Mouse (Mus musculus): ENCODE data around the gene Kirrel3. TPM values are rescaled to one million over a fixed set of nuclear protein-coding genes. Genes with fewer than 3 reads are reported as not detected.

The Kirrel3 gene
- 49.7 and 50.5 TPM in 2 replicates for polyA plus RNA-seq (2015; fragmentation: Nextera tagmentation; extraction: Ambion mirVana)

GRCm38 (mm10) chr9:34485759-34486431 lies at the start of gene Kirrel3:
Kirrel3 (plus strand) TSS chr9:34485894.
- WGBS = under 1% methylated on average over 35 of the region's 35 CpGs
- H3K4me2 ChIP-seq = peak within 1 kb of the TSS; percentile 74
- no peaks in the 10 kb centered on the region for H3K9me3 ChIP-seq
- peaks cover 13% of the 10 kb centered on the region; the same call in 1 of the 2 replicates for H3K27me3 ChIP-seq (replicated peaks)
- peak; percentile 75 for ATAC-seq (replicated peaks)
- peak within 1 kb of the TSS; percentile 83 for H3K27ac ChIP-seq
- peak within 1 kb of the TSS; percentile 57 for H3K4me3 ChIP-seq
- H3K4me1 ChIP-seq = peaks cover 47% of the 10 kb centered on the region
- H3K36me3 ChIP-seq (replicated peaks) = no peaks in the 10 kb centered on the region
- H3K9ac ChIP-seq = peak within 1 kb of the TSS; percentile 80

- 73% methylated on average over 4 of the region's 4 CpGs for WGBS
- ATAC-seq (replicated peaks) = no peak
These were observed 45.0 kb upstream of the Kirrel3 start for GRCm38 (mm10) chr9:34440721-34441120.

DNA sequence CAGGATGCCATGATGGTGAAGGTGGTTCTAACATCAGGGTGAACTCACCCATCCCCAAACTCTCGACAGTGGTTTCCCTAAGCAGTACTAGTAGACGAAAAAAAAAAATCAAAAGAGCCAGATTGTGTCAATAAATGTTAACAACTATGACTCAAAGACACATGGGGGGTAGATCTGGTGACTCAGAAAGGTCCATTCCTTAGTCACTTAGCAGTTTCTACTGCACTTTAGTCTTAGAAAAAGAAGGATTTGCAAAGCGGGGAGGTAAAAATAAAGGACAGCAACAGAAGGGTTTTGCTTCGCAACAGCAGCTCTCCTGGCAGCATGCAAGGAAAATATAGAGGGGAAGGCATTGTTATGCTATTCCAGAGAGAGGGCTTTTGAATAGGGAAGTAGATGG lies 41.7 kb upstream of the Kirrel3 start:
- 66% methylated on average over 4 of the region's 4 CpGs for WGBS
- H3K9ac ChIP-seq = no peak overlapping the region
- H3K27me3 ChIP-seq (replicated peaks) = no peaks in the 10 kb centered on the region
- no peaks in the 10 kb centered on the region for H3K36me3 ChIP-seq (replicated peaks)
- H3K4me2 ChIP-seq = no peak overlapping the region
- no peak overlapping the region for H3K27ac ChIP-seq
- no peaks in the 10 kb centered on the region for H3K9me3 ChIP-seq
- ATAC-seq (replicated peaks) = no peak
- peaks cover 6% of the 10 kb centered on the region for H3K4me1 ChIP-seq
- H3K4me3 ChIP-seq = no peak overlapping the region

More at GRCm38 (mm10) chr9:34440721-34441120, 45.0 kb upstream of the Kirrel3 start:
- H3K27me3 ChIP-seq (replicated peaks) = no peaks in the 10 kb centered on the region
- H3K4me1 ChIP-seq = no peaks in the 10 kb centered on the region
- no peak overlapping the region for H3K9ac ChIP-seq
- no peaks in the 10 kb centered on the region for H3K9me3 ChIP-seq
- no peak overlapping the region for H3K27ac ChIP-seq
- no peaks in the 10 kb centered on the region for H3K36me3 ChIP-seq (replicated peaks)
- H3K4me2 ChIP-seq = no peak overlapping the region
- no peak overlapping the region for H3K4me3 ChIP-seq

GRCm38 (mm10) chr9:34446497-34447350 lies 39.0 kb upstream of the Kirrel3 start:
- peaks cover 6% of the 10 kb centered on the region for H3K4me1 ChIP-seq
- ATAC-seq (replicated peaks) = peak; percentile 71
- no peak overlapping the region for H3K4me3 ChIP-seq
- H3K9ac ChIP-seq = no peak overlapping the region
- WGBS = 47% methylated on average over 15 of the region's 15 CpGs
- H3K27ac ChIP-seq = peak overlapping the region; percentile 14; the same call in 1 of the 2 replicates
- H3K9me3 ChIP-seq = no peaks in the 10 kb centered on the region
- H3K36me3 ChIP-seq (replicated peaks) = no peaks in the 10 kb centered on the region
- no peaks in the 10 kb centered on the region for H3K27me3 ChIP-seq (replicated peaks)
- H3K4me2 ChIP-seq = no peak overlapping the region

DNA sequence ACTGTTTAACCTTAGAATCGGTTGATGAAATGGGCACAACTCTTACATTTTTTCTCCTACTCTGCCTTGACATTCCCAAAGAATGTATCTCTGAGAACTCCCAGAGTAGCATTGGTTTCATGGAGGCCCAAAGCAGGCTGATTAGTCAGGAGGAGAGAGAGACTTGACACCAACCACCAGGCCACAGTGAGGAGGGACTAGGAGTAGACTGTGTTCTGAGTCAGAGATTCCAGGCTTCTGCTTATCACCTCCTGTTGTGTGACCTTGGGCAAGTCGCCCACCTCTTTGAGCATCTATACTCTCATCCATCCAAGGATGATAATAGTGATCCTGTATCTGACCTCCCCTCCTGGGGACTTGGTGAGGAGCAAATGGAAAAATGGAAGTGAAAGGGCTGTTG lies 38.0 kb upstream of the Kirrel3 start:
- H3K9me3 ChIP-seq = no peaks in the 10 kb centered on the region
- ATAC-seq (replicated peaks) = no peak
- H3K27ac ChIP-seq = no peak overlapping the region
- no peak overlapping the region for H3K4me3 ChIP-seq
- no peaks in the 10 kb centered on the region for H3K36me3 ChIP-seq (replicated peaks)
- H3K9ac ChIP-seq = no peak overlapping the region
- peaks cover 6% of the 10 kb centered on the region for H3K4me1 ChIP-seq
- no peak overlapping the region for H3K4me2 ChIP-seq
- 91% methylated on average over 2 of the region's 2 CpGs for WGBS
- no peaks in the 10 kb centered on the region for H3K27me3 ChIP-seq (replicated peaks)

DNA sequence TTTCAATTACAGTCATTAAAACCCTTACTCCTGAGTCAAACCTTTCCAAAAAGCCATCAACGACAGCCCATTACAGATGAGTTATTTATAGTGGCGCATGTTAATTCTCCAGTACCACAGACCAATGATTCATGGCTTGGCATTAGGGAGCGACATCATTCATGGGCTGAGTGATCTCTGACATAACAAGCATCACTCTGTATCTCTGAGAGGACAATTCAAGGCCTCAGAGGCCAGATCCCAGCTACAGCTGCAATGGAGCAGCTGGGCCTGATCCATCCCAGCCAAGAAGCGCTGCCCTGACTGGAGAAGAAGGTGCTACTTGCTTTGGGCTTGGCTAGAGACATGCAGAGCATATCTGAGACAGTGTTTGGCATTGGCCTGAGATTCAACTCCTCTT lies 37.2 kb upstream of the Kirrel3 start:
- no peak overlapping the region for H3K27ac ChIP-seq
- H3K36me3 ChIP-seq (replicated peaks) = no peaks in the 10 kb centered on the region
- no peak overlapping the region for H3K9ac ChIP-seq
- H3K4me1 ChIP-seq = peaks cover 6% of the 10 kb centered on the region
- H3K4me3 ChIP-seq = no peak overlapping the region
- H3K9me3 ChIP-seq = no peaks in the 10 kb centered on the region
- no peak overlapping the region for H3K4me2 ChIP-seq
- WGBS = 84% methylated on average over 4 of the region's 4 CpGs
- no peaks in the 10 kb centered on the region for H3K27me3 ChIP-seq (replicated peaks)
- no peak for ATAC-seq (replicated peaks)

- WGBS = 55% methylated on average over 5 of the region's 5 CpGs
- ATAC-seq (replicated peaks) = 0 out of 2 replicates have a peak, but pooled peaks have one; percentile 37
- no peak overlapping the region for H3K27ac ChIP-seq
These were observed 27.5 kb upstream of the Kirrel3 start for GRCm38 (mm10) chr9:34458189-34458588.

GRCm38 (mm10) chr9:34459968-34460367 lies 25.7 kb upstream of the Kirrel3 start:
- 52% methylated on average over 5 of the region's 5 CpGs for WGBS
- ATAC-seq (replicated peaks) = no peak
- Histone ChIP-seq H3K9me3 (no peaks in the 10 kb centered on the region), H3K4me3 (no peak overlapping the region), H3K4me2 (no peak overlapping the region), H3K36me3 (replicated peaks) (no peaks in the 10 kb centered on the region), H3K9ac (no peak overlapping the region), H3K27me3 (replicated peaks) (no peaks in the 10 kb centered on the region), H3K4me1 (peaks cover 5% of the 10 kb centered on the region; the same call in 1 of the 2 replicates), H3K27ac (no peak overlapping the region)

More at GRCm38 (mm10) chr9:34458189-34458588, 27.5 kb upstream of the Kirrel3 start:
- no peaks in the 10 kb centered on the region for H3K9me3 ChIP-seq
- no peaks in the 10 kb centered on the region for H3K27me3 ChIP-seq (replicated peaks)
- no peaks in the 10 kb centered on the region for H3K36me3 ChIP-seq (replicated peaks)
- H3K4me3 ChIP-seq = no peak overlapping the region
- H3K9ac ChIP-seq = no peak overlapping the region
- H3K4me2 ChIP-seq = no peak overlapping the region
- peaks cover 5% of the 10 kb centered on the region; the same call in 1 of the 2 replicates for H3K4me1 ChIP-seq

DNA sequence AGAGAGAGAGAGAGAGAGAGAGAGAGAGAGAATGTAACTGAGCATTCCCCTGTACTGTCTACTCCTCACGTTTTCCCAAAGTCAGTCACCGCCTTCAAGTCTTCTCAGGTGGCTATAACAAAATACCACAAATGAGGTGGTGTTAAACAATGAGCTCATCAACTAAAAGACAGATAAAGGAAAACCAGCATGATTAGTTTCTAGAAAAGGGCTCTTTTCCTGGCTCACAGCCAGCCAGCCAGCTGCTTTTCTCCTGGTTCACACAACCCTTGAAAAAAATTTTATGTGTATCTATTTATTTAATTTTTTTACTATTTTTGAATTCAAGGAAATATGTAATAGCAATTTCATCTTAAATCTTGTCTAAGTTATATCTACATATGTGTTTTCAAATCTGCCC lies 22.0 kb upstream of the Kirrel3 start:
- no peaks in the 10 kb centered on the region for H3K4me1 ChIP-seq
- H3K9ac ChIP-seq = no peak overlapping the region
- no peak overlapping the region for H3K4me2 ChIP-seq
- H3K9me3 ChIP-seq = no peaks in the 10 kb centered on the region
- 63% methylated on average over 2 of the region's 2 CpGs for WGBS
- no peak overlapping the region for H3K27ac ChIP-seq
- no peak for ATAC-seq (replicated peaks)
- H3K36me3 ChIP-seq (replicated peaks) = no peaks in the 10 kb centered on the region
- H3K27me3 ChIP-seq (replicated peaks) = 0 out of 2 replicates have a peak, but pooled peaks cover 2% of the 10 kb centered on the region
- H3K4me3 ChIP-seq = no peak overlapping the region

- no peak overlapping the region for H3K4me2 ChIP-seq
- 0 out of 2 replicates have a peak, but pooled peaks cover 2% of the 10 kb centered on the region for H3K27me3 ChIP-seq (replicated peaks)
- no peak overlapping the region for H3K4me3 ChIP-seq
- no peak for ATAC-seq (replicated peaks)
- H3K27ac ChIP-seq = no peak overlapping the region
- no peak overlapping the region for H3K9ac ChIP-seq
- 70% methylated on average over 3 of the region's 3 CpGs for WGBS
- H3K9me3 ChIP-seq = no peaks in the 10 kb centered on the region
- H3K4me1 ChIP-seq = no peaks in the 10 kb centered on the region
- H3K36me3 ChIP-seq (replicated peaks) = no peaks in the 10 kb centered on the region
These were observed 19.6 kb upstream of the Kirrel3 start for GRCm38 (mm10) chr9:34466058-34466457.

DNA sequence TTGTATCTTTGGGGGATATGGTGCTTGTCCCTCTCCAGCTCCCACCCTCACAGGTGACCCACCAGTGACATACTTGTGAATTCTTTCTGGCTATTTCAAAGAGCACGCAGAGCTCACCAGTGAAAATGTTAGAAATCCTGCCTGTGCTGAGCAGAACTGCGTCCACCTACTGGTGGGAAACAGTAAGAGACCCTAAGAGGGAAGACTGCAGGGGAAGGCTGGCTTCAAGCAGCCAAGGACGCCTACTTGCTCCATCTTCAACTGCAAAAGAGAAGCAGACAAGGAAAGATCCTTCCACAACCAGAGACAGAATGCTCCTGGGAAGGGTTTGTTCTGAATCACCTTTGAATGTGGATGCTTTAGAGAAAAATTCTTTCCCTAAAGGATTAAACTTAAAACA lies 16.5 kb upstream of the Kirrel3 start:
- ATAC-seq (replicated peaks) = no peak

DNA sequence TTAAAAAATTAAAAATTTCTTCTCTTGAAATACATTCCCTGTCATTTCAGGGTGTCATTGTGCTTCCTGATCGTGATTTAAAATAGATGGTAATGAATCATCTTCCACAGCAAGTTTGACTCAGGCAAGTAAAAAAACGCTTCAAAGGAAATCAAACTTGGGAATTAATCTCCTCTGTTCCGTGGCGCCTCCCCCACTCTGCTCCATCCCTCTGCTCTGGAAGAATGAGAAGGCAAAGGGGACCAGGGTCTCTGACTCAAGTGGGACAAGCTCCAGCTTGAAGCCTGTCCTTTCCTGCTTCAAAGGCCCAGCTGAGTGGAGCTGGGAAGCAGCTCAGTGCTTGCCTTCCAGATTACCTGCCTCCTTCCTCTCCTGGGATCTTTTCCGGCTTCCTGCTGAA lies 9.5 kb upstream of the Kirrel3 start:
- Histone ChIP-seq H3K27me3 (replicated peaks) (no peaks in the 10 kb centered on the region), H3K4me3 (no peak overlapping the region), H3K27ac (no peak overlapping the region), H3K4me1 (no peaks in the 10 kb centered on the region), H3K36me3 (replicated peaks) (no peaks in the 10 kb centered on the region), H3K4me2 (no peak overlapping the region), H3K9ac (no peak overlapping the region), H3K9me3 (no peaks in the 10 kb centered on the region)
- no peak for ATAC-seq (replicated peaks)
- 34% methylated on average over 5 of the region's 5 CpGs for WGBS

More for the DNA sequence above, 16.5 kb upstream of the Kirrel3 start:
- Histone ChIP-seq H3K9me3 (no peaks in the 10 kb centered on the region), H3K4me3 (no peak overlapping the region), H3K4me1 (no peaks in the 10 kb centered on the region), H3K9ac (no peak overlapping the region), H3K27me3 (replicated peaks) (0 out of 2 replicates have a peak, but pooled peaks cover 2% of the 10 kb centered on the region), H3K36me3 (replicated peaks) (no peaks in the 10 kb centered on the region), H3K4me2 (no peak overlapping the region), H3K27ac (no peak overlapping the region)
- 87% methylated on average over 3 of the region's 3 CpGs for WGBS

Measured in midbrain, embryonic 15.5 days (tissue).